9 mouse cellular contexts compared by ENCODE assay signal in genomic region chr11:4053586-4053985, GRCm38 (mm10). TPM values are rescaled to one million over a fixed set of nuclear protein-coding genes. Genes with fewer than 3 reads are reported as not detected.
DNase-seq lines count a peak whose midpoint lies in the region; ATAC-seq lines count a peak whose summit lies in the region.
"Had no signal": no experiment of that assay in that cellular context is flagged by ENCODE, and none has a peak within 500 bp of the region (broad histone marks: within the 10 kb centered on the region; RNA-seq: fewer than 3 reads in every experiment).

No protein-coding gene starts in this region.

- no peak overlapping the region for H3K27ac ChIP-seq in hindbrain, embryonic 10.5 days
- H3K27ac ChIP-seq in hindbrain, embryonic 12.5 days: no peak overlapping the region
- H3K27ac ChIP-seq: stomach, embryonic 15.5 days had no signal

- ATAC-seq in hindbrain, embryonic 12.5 days (ENCODE audit: low FRiP score): no peak

- no peak overlapping the region for H3K9ac ChIP-seq in hindbrain, embryonic 12.5 days
- H3K9ac ChIP-seq: stomach, embryonic 15.5 days had no signal

- H3K36me3 ChIP-seq in hindbrain, embryonic 10.5 days: no peaks in the 10 kb centered on the region
- H3K36me3 ChIP-seq in hindbrain, embryonic 12.5 days: no peaks in the 10 kb centered on the region
- H3K36me3 ChIP-seq: stomach, embryonic 15.5 days had no signal

- no peaks in the 10 kb centered on the region for H3K9me3 ChIP-seq in hindbrain, embryonic 10.5 days
- no peaks in the 10 kb centered on the region for H3K9me3 ChIP-seq in hindbrain, embryonic 12.5 days (replicated peaks)
- H3K9me3 ChIP-seq: stomach, embryonic 15.5 days had no signal

- H3K4me1 ChIP-seq in hindbrain, embryonic 10.5 days (replicated peaks): no peaks in the 10 kb centered on the region
- H3K4me1 ChIP-seq in hindbrain, embryonic 12.5 days: no peaks in the 10 kb centered on the region
- H3K4me1 ChIP-seq: stomach, embryonic 15.5 days had no signal

- H3K4me2 ChIP-seq in hindbrain, embryonic 12.5 days (replicated peaks): no peak overlapping the region
- H3K4me2 ChIP-seq: stomach, embryonic 15.5 days had no signal

- peak; percentile 71 for DNase-seq in hindbrain, embryonic 10.5 days (ENCODE audit: low spot score)
- DNase-seq in adrenal gland, adult 8-10 months: peak; percentile 56
- peak; percentile 84 for DNase-seq in embryo, embryonic 11 days
- peak; percentile 50 for DNase-seq in hindlimb bud, embryonic 11.5 days (ENCODE audit: extremely low spot score, low read depth, low spot score)
- DNase-seq in left cerebral cortex, postnatal 25 days (ENCODE audit: low spot score in 2 of 2): peak; percentile 67 to 72
- peak; percentile 34 to 55 for DNase-seq in natural killer cell, adult 2 months (ENCODE audit: low spot score in 2 of 2)
- DNase-seq in thymus, adult 18-20 months: peak; percentile 9 to 11

- H3K27me3 ChIP-seq in hindbrain, embryonic 10.5 days (ENCODE audit: insufficient read depth, poor library complexity, severe bottlenecking): no peaks in the 10 kb centered on the region
- no peaks in the 10 kb centered on the region for H3K27me3 ChIP-seq in hindbrain, embryonic 12.5 days
- H3K27me3 ChIP-seq: stomach, embryonic 15.5 days had no signal

- 21% methylated on average over 5 of the region's 5 CpGs for WGBS in hindbrain, embryonic 10.5 days
- 20% methylated on average over 5 of the region's 5 CpGs for WGBS in hindbrain, embryonic 12.5 days

- intact Hi-C loops in left cerebral cortex, postnatal 25 days (cut with DNase I): loop anchor here (2.0 kb wide), 1 partner anchor 27 kb away; no protein-coding TSS in a partner anchor

- H3K4me3 ChIP-seq in hindbrain, embryonic 10.5 days: no peak overlapping the region
- H3K4me3 ChIP-seq in hindbrain, embryonic 12.5 days: no peak overlapping the region
- H3K4me3 ChIP-seq: stomach, embryonic 15.5 days had no signal

RNA-seq across cellular contexts. Expression of gene Sec14l3, which starts 11.1 kb away (rescaled TPM):
- not detected in 2 replicates for polyA plus RNA-seq in hindbrain, embryonic 10.5 days (2016; fragmentation: Nextera tagmentation; extraction: Ambion mirVana)
- not detected in 2 replicates for polyA plus RNA-seq in hindbrain, embryonic 12.5 days (2016; fragmentation: Nextera tagmentation; extraction: Ambion mirVana)
- under 1 TPM in 1 of 4 experiments, not detected in 3; 0.34 TPM for total RNA-seq in adrenal gland, adult 8-10 months (2022)
- 1 to 10 TPM in 1 of 2 experiments, under 1 TPM in 1; 0.60 to 1.3 TPM for total RNA-seq in left cerebral cortex, postnatal 25 days (2021)

RNA-seq across cellular contexts. Expression of gene Sec14l4, which starts 22.3 kb away (rescaled TPM):
- not detected in 2 replicates for polyA plus RNA-seq in hindbrain, embryonic 10.5 days (2016; fragmentation: Nextera tagmentation; extraction: Ambion mirVana)
- polyA plus RNA-seq in hindbrain, embryonic 12.5 days (2016; fragmentation: Nextera tagmentation; extraction: Ambion mirVana): not detected in 2 replicates
- 1 to 10 TPM in 2 of 4 experiments, under 1 TPM in 1, not detected in 1; 0.59 to 5.1 (median 3.8) TPM for total RNA-seq in adrenal gland, adult 8-10 months (2022)
- total RNA-seq in left cerebral cortex, postnatal 25 days (2021): under 1 TPM in 1 of 2 experiments, not detected in 1; 0.21 TPM

RNA-seq across cellular contexts. Expression of gene Mtfp1, which starts 41.7 kb away (rescaled TPM):
- 8.7 and 9.9 TPM in 2 replicates for polyA plus RNA-seq in hindbrain, embryonic 10.5 days (2016; fragmentation: Nextera tagmentation; extraction: Ambion mirVana)
- polyA plus RNA-seq in hindbrain, embryonic 12.5 days (2016; fragmentation: Nextera tagmentation; extraction: Ambion mirVana): 5.4 and 5.6 TPM in 2 replicates
- total RNA-seq in adrenal gland, adult 8-10 months (2022): 10 to 100 TPM; 17.5 to 21.4 (median 18.9) TPM
- 100 to 1,000 TPM in 1 of 2 experiments, 10 to 100 TPM in 1; 92.3 to 104 TPM for total RNA-seq in left cerebral cortex, postnatal 25 days (2021)

Comparison
In these comparisons a context has a peak if more than half of its experiments do, and no peak if none do; other contexts are left out.
1. DNase-seq: peak in every context shown above with its lines; median percentile 84 in embryo, embryonic 11 days; 71 in hindbrain, embryonic 10.5 days; 70 in left cerebral cortex, postnatal 25 days; 56 in adrenal gland, adult 8-10 months; 50 in hindlimb bud, embryonic 11.5 days; 44 in natural killer cell, adult 2 months; 10 in thymus, adult 18-20 months.
2. RNA of gene Mtfp1, which starts 41.7 kb away (total RNA-seq): 92.3 to 104 TPM in left cerebral cortex, postnatal 25 days; 17.5 to 21.4 TPM in adrenal gland, adult 8-10 months; every median in the first group is over 4 times any median in the second.